Mouse (Mus musculus): Measurements from ENCODE around the gene Zfp710.

GRCm38 (mm10) chr7:80134454-80135172 lies 110.0 kb downstream of the Zfp710 start:
- TF ChIP-seq CTCF (conservative IDR thresholded peaks at IDR 0.05; ENCODE audit: low read length) (no peak), NANOG (IDR thresholded peaks at IDR 0.05; ENCODE audit: borderline replicate concordance, low read length) (no peak)

Measured in E14TG2a.4 (cell line).